Mouse (Mus musculus) forebrain, embryonic 14.5 days (tissue): Measurements from ENCODE around the gene Nlgn2. TPM values are rescaled to one million over a fixed set of nuclear protein-coding genes. Genes with fewer than 3 reads are reported as not detected.

ENCODE experiments used
- ATAC-seq: fragments of 200-750 bp; cut with Nextera tagmentation; 2 replicates; pipeline ENCODE4 v1.8.0; 2017; ENCODE audit warnings: mild to moderate bottlenecking, moderate library complexity
- DNase-seq: peaks from one replicate; pipeline ENCODE4 v3.0.0-alpha.2; 2015; ENCODE audit warnings: low spot score
- H3K27ac ChIP-seq: fragments of 300-500 bp; sonication (generic); 2 replicates; pipeline ENCODE4 v1.5.1; 2014; ENCODE audit warnings: low read depth, mild to moderate bottlenecking, control low read depth, low read length, moderate library complexity
- H3K27me3 ChIP-seq: fragments of 300-500 bp; sonication (generic); replicated peaks from 2 replicates; pipeline ENCODE4 v1.6.1; 2014; ENCODE audit warnings: low read length, control low read depth, mixed read lengths; ENCODE audit not compliant: control insufficient read depth, insufficient read depth
- H3K36me3 ChIP-seq: fragments of 300-500 bp; sonication (generic); 2 replicates; pipeline ENCODE4 v1.6.1; 2014; ENCODE audit warnings: low read length, control low read depth; ENCODE audit not compliant: control insufficient read depth, insufficient read depth
- H3K4me1 ChIP-seq: fragments of 300-500 bp; sonication (generic); 2 replicates; pipeline ENCODE4 v1.6.1; 2014; ENCODE audit warnings: antibody characterized with exemption, low read length, control low read depth; ENCODE audit not compliant: control insufficient read depth, insufficient read depth
- H3K4me2 ChIP-seq: fragments of 300-500 bp; sonication (generic); 2 replicates; pipeline ENCODE4 v1.6.1; 2014; ENCODE audit warnings: mild to moderate bottlenecking, control low read depth, low read length
- H3K4me3 ChIP-seq: fragments of 300-500 bp; sonication (generic); 2 replicates; pipeline ENCODE4 v1.5.1; 2014; ENCODE audit warnings: low read depth, low read length, control low read depth
- H3K9ac ChIP-seq: fragments of 300-500 bp; sonication (generic); 2 replicates; pipeline ENCODE4 v1.6.1; 2014; ENCODE audit warnings: mild to moderate bottlenecking, low read length, control low read depth, moderate library complexity
- H3K9me3 ChIP-seq: fragments of 300-500 bp; sonication (generic); replicated peaks from 2 replicates; pipeline ENCODE4 v1.6.1; 2016; ENCODE audit warnings: low read length, control low read depth, mixed read lengths; ENCODE audit not compliant: control insufficient read depth
- WGBS: fragments of 180-500 bp; shearing (Covaris S2); extraction: QIAGEN DNeasy Blood & Tissue Kit; methylation state at CpG from one replicate; pipeline ENCODE4 v1.1.7; 2014; 5-methylcytosine and 5-hydroxymethylcytosine counted together
- polyA plus RNA-seq: library from polyadenylated mRNA; unstranded; fragments of >200 nt; fragmentation: Nextera tagmentation; extraction: Ambion mirVana; gene quantifications from 2 replicates; pipeline ENCODE4 v1.2.1, GENCODE M21; 2014

The Nlgn2 gene
- polyA plus RNA-seq, 1 experiment from 2014 or later: 15.7 TPM

- Histone ChIP-seq H3K9me3 (no peaks in the 10 kb centered on the region), H3K36me3 (peaks cover 39% of the 10 kb centered on the region), H3K4me3 (no peak overlapping the region), H3K27ac (no peak overlapping the region), H3K4me1 (no peaks in the 10 kb centered on the region; the same call in 1 of the 2 replicates), H3K9ac (no peak overlapping the region), H3K27me3 (peaks cover 9% of the 10 kb centered on the region; the same call in 1 of the 2 replicates), H3K4me2 (no peak overlapping the region)
- ATAC-seq: no peak
- no peak for DNase-seq
- WGBS: 80% methylated on average over 7 of the region's 7 CpGs
Measured at GRCm38 (mm10) chr11:69853994-69854393, 16.4 kb upstream of the Nlgn2 start.

- Histone ChIP-seq H3K9me3 (no peaks in the 10 kb centered on the region), H3K4me3 (no peak overlapping the region), H3K9ac (no peak overlapping the region), H3K4me1 (peaks cover 11% of the 10 kb centered on the region), H3K27me3 (no peaks in the 10 kb centered on the region), H3K27ac (no peak overlapping the region), H3K4me2 (no peak overlapping the region), H3K36me3 (peaks cover 52% of the 10 kb centered on the region)
- no peak for ATAC-seq
- 74% methylated on average over 8 of the region's 8 CpGs for WGBS
- no peak for DNase-seq
Measured at GRCm38 (mm10) chr11:69850754-69851153, 13.2 kb upstream of the Nlgn2 start.

GRCm38 (mm10) chr11:69849884-69850283 lies 12.3 kb upstream of the Nlgn2 start:
- H3K9me3 ChIP-seq: no peaks in the 10 kb centered on the region
- ATAC-seq (no peak), DNase-seq (no peak)
- peaks cover 52% of the 10 kb centered on the region for H3K36me3 ChIP-seq
- H3K27ac ChIP-seq: no peak overlapping the region
- peaks cover 14% of the 10 kb centered on the region for H3K4me1 ChIP-seq
- no peak overlapping the region for H3K4me3 ChIP-seq
- 93% methylated on average over 15 of the region's 15 CpGs for WGBS
- H3K27me3 ChIP-seq: no peaks in the 10 kb centered on the region
- no peak overlapping the region for H3K9ac ChIP-seq
- no peak overlapping the region for H3K4me2 ChIP-seq

GRCm38 (mm10) chr11:69849128-69849527 lies 11.5 kb upstream of the Nlgn2 start:
- Histone ChIP-seq H3K9me3 (no peaks in the 10 kb centered on the region), H3K4me1 (peaks cover 14% of the 10 kb centered on the region), H3K36me3 (peaks cover 52% of the 10 kb centered on the region), H3K27ac (no peak overlapping the region), H3K4me3 (no peak overlapping the region), H3K4me2 (no peak overlapping the region), H3K27me3 (no peaks in the 10 kb centered on the region), H3K9ac (no peak overlapping the region)
- whole genome bisulfite sequencing: 93% methylated on average over 9 of the region's 9 CpGs
- DNase-seq: no peak
- ATAC-seq: no peak

DNA sequence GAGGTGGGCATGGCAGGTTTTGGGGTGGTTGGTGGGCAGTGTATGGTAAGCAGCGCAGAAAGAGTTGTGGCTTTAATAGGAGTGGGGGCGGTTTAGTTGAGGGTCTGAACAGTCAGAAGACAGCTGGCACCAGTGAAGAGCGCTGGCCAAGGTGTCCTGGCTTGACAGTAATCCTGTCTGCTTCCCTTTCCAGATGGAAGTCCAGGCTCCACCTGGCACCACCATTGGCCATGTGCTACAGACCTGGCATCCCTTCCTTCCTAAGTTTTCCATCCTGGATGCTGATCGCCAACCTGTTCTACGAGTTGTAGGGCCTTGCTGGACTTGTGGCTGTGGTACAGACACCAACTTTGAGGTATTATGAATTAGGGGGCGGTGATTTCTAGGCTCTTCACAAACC lies 10.4 kb upstream of the Nlgn2 start:
- Histone ChIP-seq H3K36me3 (peaks cover 52% of the 10 kb centered on the region), H3K4me3 (no peak overlapping the region), H3K4me1 (peaks cover 14% of the 10 kb centered on the region), H3K27ac (no peak overlapping the region), H3K27me3 (no peaks in the 10 kb centered on the region), H3K9ac (no peak overlapping the region), H3K4me2 (peak overlapping the region; percentile 81), H3K9me3 (no peaks in the 10 kb centered on the region)
- DNase-seq (no peak), ATAC-seq (no peak)
- WGBS: 97% methylated on average over 6 of the region's 6 CpGs

GRCm38 (mm10) chr11:69846738-69847688 lies 9.4 kb upstream of the Nlgn2 start:
- H3K4me2 ChIP-seq: peak overlapping the region; percentile 81
- H3K9me3 ChIP-seq: no peaks in the 10 kb centered on the region
- H3K9ac ChIP-seq: peak overlapping the region; percentile 76
- peaks cover 14% of the 10 kb centered on the region for H3K4me1 ChIP-seq
- 13% methylated on average over 37 of the region's 37 CpGs for whole genome bisulfite sequencing
- peaks cover 43% of the 10 kb centered on the region for H3K36me3 ChIP-seq
- ATAC-seq: peak; percentile 67
- no peak for DNase-seq
- peak overlapping the region; percentile 94 for H3K27ac ChIP-seq
- no peaks in the 10 kb centered on the region for H3K27me3 ChIP-seq
- H3K4me3 ChIP-seq: peak overlapping the region; percentile 57

DNA sequence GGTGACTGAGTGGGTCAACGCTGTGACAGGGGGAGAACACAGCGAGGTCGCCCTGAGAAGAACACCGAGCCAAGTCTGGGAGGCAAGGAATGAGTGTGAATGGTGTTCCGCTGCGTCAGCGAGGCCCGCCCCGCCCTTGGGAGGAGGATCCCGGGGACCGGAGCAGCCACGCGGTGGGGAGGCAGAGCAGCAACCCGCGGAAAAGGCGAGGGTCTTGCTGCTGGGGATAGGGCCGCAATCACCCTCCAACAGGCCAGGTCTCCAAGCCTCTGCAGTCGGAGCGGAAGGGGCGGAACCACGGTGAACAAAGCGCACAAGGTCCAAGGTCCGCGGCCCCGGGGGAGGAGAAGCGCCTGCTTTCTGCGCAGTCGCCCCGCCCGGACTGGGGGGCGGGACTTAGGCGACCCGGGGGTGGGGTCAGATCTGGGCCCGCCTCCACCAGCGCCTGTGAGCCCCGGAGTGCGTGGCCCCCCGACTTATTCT lies 8.7 kb upstream of the Nlgn2 start, which contains the start of gene Plscr3:
TSS of gene Plscr3 (plus strand) at position 179 of the 483 bp plus-strand sequence.
- WGBS: 2% methylated on average over 38 of the region's 38 CpGs
- Histone ChIP-seq H3K4me2 (peak within 1 kb of the TSS; percentile 81), H3K4me3 (peak within 1 kb of the TSS; percentile 57), H3K36me3 (peaks cover 35% of the 10 kb centered on the region), H3K27ac (peak within 1 kb of the TSS; percentile 94), H3K27me3 (no peaks in the 10 kb centered on the region), H3K9me3 (no peaks in the 10 kb centered on the region), H3K4me1 (peaks cover 14% of the 10 kb centered on the region), H3K9ac (peak within 1 kb of the TSS; percentile 76)
- ATAC-seq (peak; percentile 95), DNase-seq (peak; percentile 93)

DNA sequence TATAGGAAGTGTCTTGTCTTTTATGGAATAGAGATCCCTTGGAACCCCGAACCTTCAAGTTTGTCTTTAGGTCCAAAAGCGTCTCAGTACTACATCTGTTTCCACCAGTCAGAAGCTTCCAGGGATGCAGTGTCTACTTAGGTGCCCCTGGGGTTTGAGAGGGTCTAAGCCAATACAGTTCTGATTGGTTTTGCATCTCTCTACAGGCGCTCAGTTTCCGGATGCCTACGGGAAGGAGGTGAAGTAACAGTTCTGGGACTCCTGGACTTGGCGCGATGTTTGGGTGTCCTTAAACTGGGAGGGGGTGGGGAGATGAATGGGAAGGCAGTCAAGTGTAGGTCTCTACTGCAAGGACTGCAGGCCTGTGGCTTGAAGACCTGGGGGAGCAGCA lies 1.1 kb upstream of the Nlgn2 start:
- 3% methylated on average over 7 of the region's 7 CpGs for WGBS
- Histone ChIP-seq H3K27ac (peak overlapping the region; percentile 95), H3K27me3 (no peaks in the 10 kb centered on the region), H3K4me3 (peak overlapping the region; percentile 90), H3K4me2 (peak overlapping the region; percentile 96), H3K36me3 (peaks cover 3% of the 10 kb centered on the region; the same call in 1 of the 2 replicates), H3K9me3 (no peaks in the 10 kb centered on the region), H3K4me1 (peaks cover 29% of the 10 kb centered on the region), H3K9ac (peak overlapping the region; percentile 98)
- peak; percentile 2; the same call in 1 of the 2 replicates for ATAC-seq
- peak; percentile 46 for DNase-seq
